Mouse (Mus musculus) Patski (cell line): ENCODE measurements around the gene Vegfa. TPM values are rescaled to one million over a fixed set of nuclear protein-coding genes. Genes with fewer than 3 reads are reported as not detected.

ENCODE experiments used
- ATAC-seq: fragments of 100-300 bp; one replicate; pipeline ENCODE4 v1.8.0; 2021
- CTCF ChIA-PET: fragments of 350-600 bp; sonication (Branson Sonifier 250); formaldehyde crosslinking; loops from one replicate; lab custom pipeline; 2022; ENCODE audit warnings: inconsistent platforms; lab: Charles Lee
- POLR2A ChIA-PET: fragments of 350-600 bp; sonication (Branson Sonifier 250); formaldehyde crosslinking; loops from one replicate; lab custom pipeline; 2022; ENCODE audit warnings: antibody characterized with exemption, inconsistent platforms; lab: Charles Lee
- DNase-seq: peaks from one replicate; pipeline ENCODE4 v3.0.0-alpha.2; 2011; ENCODE audit warnings: low read depth, low spot score
- H3K27me3 ChIP-seq: fragments of 371-371 bp; one replicate; pipeline ENCODE4 v1.5.1; 2021
- CTCF ChIP-seq: fragments of 100-300 bp; IDR thresholded peaks from one replicate; pipeline ENCODE4 v1.5.1; 2021
- in situ Hi-C: fragments of 300-500 bp; cut with MboI; formaldehyde crosslinking; loops from 3 replicates; pipeline ENCODE4 v1.11.1; 2018; ENCODE audit warnings: low pct_unique_long_range_greater_than_20kb, mixed read lengths
- polyA plus RNA-seq: library from polyadenylated mRNA; unstranded; gene quantifications from one replicate; pipeline ENCODE4 v1.2.3, GENCODE M21; 2021

Gene Vegfa
- polyA plus RNA-seq, 1 experiment from 2014 or later: 124 TPM

DNA sequence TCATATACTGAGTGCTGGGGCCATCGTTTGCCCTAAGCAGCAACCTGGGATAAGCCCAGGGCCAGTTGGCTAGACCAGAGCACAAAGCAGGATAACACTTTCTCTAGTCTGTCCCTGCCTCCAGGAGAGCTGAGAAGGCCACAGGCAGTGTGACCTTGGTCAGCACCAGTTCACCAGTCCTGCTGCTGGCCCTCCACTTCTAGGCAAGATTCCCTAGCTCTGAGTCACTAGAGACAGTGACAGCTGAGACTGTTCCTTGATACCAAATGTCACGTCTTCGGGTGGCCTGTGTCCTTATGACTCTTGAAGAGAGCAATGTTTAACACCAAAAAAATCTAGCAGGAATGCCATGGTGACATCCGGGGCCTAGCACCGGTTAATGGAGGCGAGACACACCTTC is 4.2 kb upstream of the Vegfa start:
- in situ Hi-C loops: loop anchor here (5.0 kb wide), 1 partner anchor 96 kb away; no protein-coding TSS in a partner anchor
- H3K27me3 ChIP-seq: no peaks in the 10 kb centered on the region
- ATAC-seq: no peak
- no peak for TF ChIP-seq CTCF
- no peak for DNase-seq
- CTCF ChIA-PET: interaction anchor here (1.8 to 2.5 kb wide), 2 partner anchors 96 to 306 kb away, joined by 8 to 10 read pairs; no protein-coding TSS in a partner anchor
- POLR2A ChIA-PET: no interaction called here

GRCm38 (mm10) chr17:46034110-46034509 is 1.9 kb upstream of the Vegfa start:
- ChIA-PET POLR2A (interaction anchor here (0.6 kb wide), 1 partner anchor 52 kb away, joined by 4 read pairs; no protein-coding TSS in a partner anchor), CTCF (interaction anchor here (3.3 kb wide), 2 partner anchors 299 to 303 kb away, joined by 12 to 40 read pairs; partner anchors contain the start of gene 1600014C23Rik)
- no peaks in the 10 kb centered on the region for H3K27me3 ChIP-seq
- ATAC-seq: no peak
- DNase-seq: no peak
- in situ Hi-C loops: loop anchor here (5.0 kb wide), 3 partner anchors 137 to 302 kb away; partner anchors contain the start of gene 1600014C23Rik
- TF ChIP-seq CTCF: no peak

DNA sequence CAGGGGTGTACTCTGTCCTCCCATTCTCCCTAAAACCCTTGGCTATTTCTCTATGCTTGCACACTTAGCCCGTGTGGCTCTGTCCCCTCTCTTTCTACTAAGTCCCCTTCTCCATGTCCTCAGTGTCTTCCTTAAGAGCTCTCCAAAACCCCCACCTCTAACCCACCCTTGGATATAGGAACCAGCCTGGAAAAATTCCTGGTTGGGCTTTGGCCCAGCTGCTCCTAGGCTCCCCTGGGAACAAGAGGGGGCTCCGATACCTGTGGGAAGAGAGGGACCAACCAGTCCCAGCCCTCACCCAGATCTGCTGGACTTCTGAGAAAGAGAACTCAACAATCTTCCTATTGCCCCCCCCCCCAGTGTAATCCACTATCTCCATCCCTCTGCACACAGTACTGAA is 1.4 kb upstream of the Vegfa start:
- no peak for TF ChIP-seq CTCF
- no peak for ATAC-seq
- H3K27me3 ChIP-seq: no peaks in the 10 kb centered on the region
- in situ Hi-C loops: loop anchor here (5.0 kb wide), 3 partner anchors 136 to 301 kb away; partner anchors contain the start of gene 1600014C23Rik
- CTCF ChIA-PET: interaction anchor here (1.4 to 3.3 kb wide), 5 partner anchors 99 to 309 kb away, joined by 5 to 40 read pairs (median 12); partner anchors contain the start of gene 1600014C23Rik
- no peak for DNase-seq
- POLR2A ChIA-PET: interaction anchor here (0.6 to 3.8 kb wide), 7 partner anchors 40 to 305 kb away, joined by 3 to 18 read pairs (median 4); no protein-coding TSS in a partner anchor

DNA sequence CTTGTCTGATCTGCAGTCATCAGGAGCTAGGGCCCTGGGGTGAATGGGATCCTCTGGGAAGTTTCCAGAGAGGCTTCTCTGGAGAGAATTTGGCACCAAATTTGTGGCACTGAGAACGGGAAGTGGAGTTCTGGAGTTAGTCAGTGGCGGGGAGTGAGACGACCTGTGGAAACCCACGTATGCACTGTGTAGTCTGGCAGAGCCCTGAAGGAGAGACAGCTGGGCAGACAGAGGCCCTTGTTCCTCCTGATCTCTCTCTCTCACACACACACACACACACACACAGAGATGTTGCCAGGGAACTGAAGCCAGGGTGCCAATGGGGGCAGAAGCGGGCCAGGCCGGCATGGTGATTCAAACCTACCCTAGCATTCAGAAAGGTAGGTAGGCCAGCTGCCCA is 953 bp upstream of the Vegfa start:
- H3K27me3 ChIP-seq: no peaks in the 10 kb centered on the region
- TF ChIP-seq CTCF: no peak
- ATAC-seq (no peak), DNase-seq (no peak)
- POLR2A ChIA-PET: interaction anchor here (0.6 to 3.8 kb wide), 9 partner anchors 41 to 500 kb away, joined by 3 to 18 read pairs (median 4); no protein-coding TSS in a partner anchor
- CTCF ChIA-PET: interaction anchor here (0.6 to 3.3 kb wide), 13 partner anchors 99 to 310 kb away, joined by 3 to 40 read pairs (median 5); partner anchors contain the start of gene 1600014C23Rik
- in situ Hi-C loops: loop anchor here (5.0 kb wide), 3 partner anchors 136 to 301 kb away; partner anchors contain the start of gene 1600014C23Rik

DNA sequence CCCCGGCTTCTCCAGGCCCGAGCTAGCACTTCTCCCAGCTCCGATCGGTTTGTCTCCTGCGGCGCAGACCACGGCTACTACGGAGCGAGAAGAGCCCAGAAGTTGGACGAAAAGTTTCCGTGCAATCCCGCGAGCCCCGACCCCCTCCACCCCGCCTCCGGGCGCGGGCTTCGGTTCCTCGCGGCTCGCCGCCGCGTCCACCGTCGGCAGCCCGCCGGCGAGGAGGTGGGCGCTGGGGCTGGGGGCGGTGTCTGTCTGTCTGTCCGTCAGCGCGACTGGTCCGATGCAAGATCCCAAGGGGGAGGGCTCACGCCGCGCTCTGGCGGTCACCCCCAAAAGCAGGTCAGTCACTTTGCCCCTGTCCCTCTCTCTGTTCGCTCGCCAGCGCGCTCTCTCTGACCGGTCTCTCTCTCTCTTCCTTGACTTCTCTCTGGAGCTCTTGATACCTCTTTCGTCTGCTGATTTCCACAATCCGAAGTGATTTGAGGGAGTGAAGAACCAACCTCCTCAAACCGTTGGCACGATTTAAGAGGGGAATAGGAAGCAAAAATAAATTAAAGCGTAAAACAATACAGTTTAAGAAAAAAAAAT is 453 bp downstream of the Vegfa start:
- CTCF ChIA-PET: interaction anchor here (0.9 to 3.3 kb wide), 9 partner anchors 101 to 301 kb away, joined by 3 to 40 read pairs (median 6); partner anchors contain the start of gene 1600014C23Rik
- TF ChIP-seq CTCF: no peak
- ATAC-seq (peak; percentile 3), DNase-seq (no peak)
- H3K27me3 ChIP-seq: no peaks in the 10 kb centered on the region
- POLR2A ChIA-PET: interaction anchor here (1.0 to 3.8 kb wide), 9 partner anchors 42 to 301 kb away, joined by 3 to 18 read pairs (median 4); no protein-coding TSS in a partner anchor
- in situ Hi-C loops: loop anchor here (5.0 kb wide), 3 partner anchors 134 to 299 kb away; partner anchors contain the start of gene 1600014C23Rik

DNA sequence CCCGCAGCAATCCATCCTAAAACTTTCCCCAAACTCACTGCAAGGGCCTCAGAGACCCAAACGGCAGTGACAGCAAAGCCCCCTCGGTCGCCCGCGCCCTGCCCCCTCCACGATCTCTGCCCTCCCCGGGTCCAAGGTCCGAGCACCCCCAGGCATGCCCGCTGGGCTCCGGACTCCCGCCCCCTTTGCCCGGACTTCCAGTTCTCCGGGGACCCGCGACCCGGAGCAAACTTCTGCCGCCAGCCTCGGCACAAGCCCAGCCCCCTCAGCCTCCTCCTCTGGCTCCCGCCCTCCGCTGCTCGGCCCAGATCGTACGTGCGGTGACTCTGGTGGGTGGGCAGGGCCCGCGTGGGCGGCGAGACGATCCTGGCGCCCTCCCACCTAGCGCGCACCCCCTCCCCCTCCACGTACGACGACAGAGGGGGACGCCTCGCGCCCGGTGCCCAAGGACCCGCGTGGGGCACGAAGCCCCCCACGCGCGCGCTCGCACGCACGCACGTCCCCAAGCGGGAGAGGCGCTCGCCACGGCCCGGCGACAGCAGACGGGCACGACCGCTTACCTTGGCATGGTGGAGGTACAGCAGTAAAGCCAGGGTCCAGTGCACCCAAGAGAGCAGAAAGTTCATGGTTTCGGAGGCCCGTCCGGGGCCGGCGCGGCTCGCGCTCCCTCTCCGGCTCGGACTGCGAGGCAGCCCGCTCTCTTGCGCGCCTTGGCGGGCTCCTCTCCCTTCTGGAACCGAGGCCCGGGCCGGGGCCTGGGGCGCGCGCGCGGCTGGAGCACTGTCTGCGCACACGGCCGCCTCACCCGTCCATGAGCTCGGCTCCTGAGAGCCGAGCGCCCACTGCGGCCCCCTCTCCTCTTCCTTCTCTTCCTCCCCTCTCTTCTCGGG is 1.2 kb downstream of the Vegfa start:
- no peaks in the 10 kb centered on the region for H3K27me3 ChIP-seq
- ATAC-seq (peak; percentile 32), DNase-seq (no peak)
- CTCF ChIA-PET: interaction anchor here (1.9 to 3.3 kb wide), 4 partner anchors 183 to 300 kb away, joined by 4 to 40 read pairs (median 13); partner anchors contain the start of gene 1600014C23Rik
- no peak for TF ChIP-seq CTCF
- in situ Hi-C loops: loop anchor here (5.0 kb wide), 3 partner anchors 134 to 299 kb away; partner anchors contain the start of gene 1600014C23Rik
- POLR2A ChIA-PET: interaction anchor here (1.1 to 3.8 kb wide), 7 partner anchors 43 to 296 kb away, joined by 3 to 18 read pairs (median 4); no protein-coding TSS in a partner anchor

DNA sequence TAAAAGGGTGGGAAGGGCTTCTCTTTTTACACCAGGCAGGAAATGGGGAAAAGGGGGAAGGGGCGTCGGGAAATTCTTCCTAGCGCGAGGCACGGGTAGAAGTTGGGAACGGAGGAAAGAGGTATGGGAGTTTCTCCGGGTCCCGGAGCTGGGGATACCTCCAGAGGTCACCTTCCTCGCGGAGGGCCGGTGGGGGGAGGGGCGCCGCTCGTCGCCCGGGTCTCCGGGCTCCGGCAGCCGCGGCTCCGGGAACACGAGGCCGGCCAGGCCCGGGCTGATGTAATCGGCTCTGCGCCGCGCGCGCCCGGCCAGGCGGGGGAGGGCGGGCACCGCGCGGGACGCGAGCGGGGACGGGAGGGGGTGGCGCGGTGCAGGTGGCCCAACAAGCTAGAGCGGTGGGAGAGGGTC is 1.8 kb downstream of the Vegfa start:
- no peak for TF ChIP-seq CTCF
- in situ Hi-C loops: loop anchor here (5.0 kb wide), 3 partner anchors 133 to 298 kb away; partner anchors contain the start of gene 1600014C23Rik
- peak; percentile 6 for ATAC-seq
- H3K27me3 ChIP-seq: no peaks in the 10 kb centered on the region
- no peak for DNase-seq
- ChIA-PET CTCF (interaction anchor here (1.6 kb wide), 1 partner anchor 71 kb away, joined by 6 read pairs; no protein-coding TSS in a partner anchor), POLR2A (interaction anchor here (1.7 to 3.8 kb wide), 2 partner anchors 224 to 295 kb away, joined by 4 to 18 read pairs; no protein-coding TSS in a partner anchor)

DNA sequence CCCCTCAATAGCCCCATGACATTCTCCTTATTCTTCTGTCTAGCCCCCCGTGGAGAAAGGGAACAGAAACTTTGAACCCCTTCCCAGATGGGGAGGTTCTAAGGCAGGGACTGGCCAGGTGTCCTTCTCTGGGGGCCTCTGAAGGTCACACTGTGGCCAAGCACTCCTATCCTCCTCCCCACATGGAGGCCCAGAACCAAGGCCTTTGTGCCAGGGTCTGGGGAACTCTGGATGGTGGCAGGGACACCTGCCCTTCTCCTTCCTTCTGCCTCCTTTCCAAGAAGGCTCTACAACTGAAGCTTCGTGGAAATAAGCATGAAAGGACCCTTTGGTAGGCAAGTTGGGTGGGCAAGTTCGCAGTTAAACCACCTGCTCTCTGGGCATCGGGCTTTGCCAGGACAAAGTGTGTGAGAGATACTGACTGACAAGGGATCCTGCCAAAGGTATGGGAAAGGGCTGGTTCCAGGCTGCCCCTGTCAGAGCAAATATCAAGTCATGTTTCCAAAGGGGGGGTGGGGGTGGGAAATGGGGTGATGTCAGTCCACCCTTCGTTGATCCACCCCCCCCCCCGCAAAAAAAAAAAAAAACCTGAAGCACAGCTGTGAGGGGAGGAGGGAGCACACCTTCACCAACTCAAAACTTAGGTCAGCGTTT is 2.5 kb downstream of the Vegfa start:
- in situ Hi-C loops: loop anchor here (5.0 kb wide), 3 partner anchors 132 to 297 kb away; partner anchors contain the start of gene 1600014C23Rik
- CTCF ChIA-PET: interaction anchor here (1.6 kb wide), 2 partner anchors 71 to 281 kb away, joined by 5 to 6 read pairs; no protein-coding TSS in a partner anchor
- no peaks in the 10 kb centered on the region for H3K27me3 ChIP-seq
- TF ChIP-seq CTCF: no peak
- no peak for DNase-seq
- POLR2A ChIA-PET: interaction anchor here (1.7 kb wide), 1 partner anchor 223 kb away, joined by 4 read pairs; no protein-coding TSS in a partner anchor
- ATAC-seq: no peak

GRCm38 (mm10) chr17:46029052-46029553 is 3.1 kb downstream of the Vegfa start:
- DNase-seq (no peak), ATAC-seq (no peak)

More at GRCm38 (mm10) chr17:46029052-46029553, 3.1 kb downstream of the Vegfa start:
- in situ Hi-C loops: no loop called here
- ChIA-PET CTCF (interaction anchor here (1.2 to 1.6 kb wide), 4 partner anchors 70 to 294 kb away, joined by 3 to 6 read pairs (median 4); no protein-coding TSS in a partner anchor), POLR2A (interaction anchor here (0.6 to 1.7 kb wide), 2 partner anchors 223 to 290 kb away, joined by 3 to 4 read pairs; no protein-coding TSS in a partner anchor)
- no peak for TF ChIP-seq CTCF
- no peaks in the 10 kb centered on the region for H3K27me3 ChIP-seq
